Mouse (Mus musculus): ENCODE results near the gene Lrrc55.

The Lrrc55 gene

GRCm38 (mm10) chr2:85168327-85168726 lies 28.7 kb downstream of the Lrrc55 start:
- DNase-seq = no peak

- no peak for DNase-seq
Measured at GRCm38 (mm10) chr2:85167624-85168023, 29.4 kb downstream of the Lrrc55 start.

- no peak for DNase-seq
Measured at GRCm38 (mm10) chr2:85163311-85164047, 33.5 kb downstream of the Lrrc55 start.

GRCm38 (mm10) chr2:85161638-85162093 lies 35.3 kb downstream of the Lrrc55 start:
- no peak for DNase-seq

GRCm38 (mm10) chr2:85160901-85161637 lies 35.9 kb downstream of the Lrrc55 start:
- peak; percentile 14 for DNase-seq

- no peak for DNase-seq
Measured at GRCm38 (mm10) chr2:85157382-85157781, 39.6 kb downstream of the Lrrc55 start.

GRCm38 (mm10) chr2:85156136-85156535 lies 40.9 kb downstream of the Lrrc55 start:
- no peak for DNase-seq

- DNase-seq = no peak
Measured at GRCm38 (mm10) chr2:85155334-85155733, 41.7 kb downstream of the Lrrc55 start.

- no peak for DNase-seq
Measured at GRCm38 (mm10) chr2:85151233-85151632, 45.8 kb downstream of the Lrrc55 start.

GRCm38 (mm10) chr2:85150373-85150772 lies 46.6 kb downstream of the Lrrc55 start:
- no peak for DNase-seq

- DNase-seq = no peak
Measured at GRCm38 (mm10) chr2:85147481-85147880, 49.5 kb downstream of the Lrrc55 start.

- DNase-seq = no peak
Measured at GRCm38 (mm10) chr2:85145346-85145745, 51.7 kb downstream of the Lrrc55 start.

- no peak for DNase-seq
Measured at GRCm38 (mm10) chr2:85144908-85145307, 52.1 kb downstream of the Lrrc55 start.

- no peak for DNase-seq
Measured at GRCm38 (mm10) chr2:85140833-85141232, 56.2 kb downstream of the Lrrc55 start.

- no peak for DNase-seq
Measured at GRCm38 (mm10) chr2:85139846-85140245, 57.2 kb downstream of the Lrrc55 start.

GRCm38 (mm10) chr2:85139393-85139792 lies 57.6 kb downstream of the Lrrc55 start:
- DNase-seq = no peak

- DNase-seq = no peak
Measured at GRCm38 (mm10) chr2:85138143-85138542, 58.9 kb downstream of the Lrrc55 start.

- DNase-seq = no peak
Measured at GRCm38 (mm10) chr2:85137601-85138140, 59.3 kb downstream of the Lrrc55 start.

- no peak for DNase-seq
Measured at GRCm38 (mm10) chr2:85136831-85137520, 60.0 kb downstream of the Lrrc55 start.

GRCm38 (mm10) chr2:85136089-85136488 lies 60.9 kb downstream of the Lrrc55 start, which contains the start of gene Aplnr:
TSS of gene Aplnr (plus strand) at chr2:85136225.
- DNase-seq = no peak

GRCm38 (mm10) chr2:85135099-85135498 lies 61.9 kb downstream of the Lrrc55 start:
- no peak for DNase-seq

- no peak for DNase-seq
Measured at GRCm38 (mm10) chr2:85132204-85132603, 64.8 kb downstream of the Lrrc55 start.

- no peak for DNase-seq
Measured at GRCm38 (mm10) chr2:85131724-85132123, 65.3 kb downstream of the Lrrc55 start.
